Mouse (Mus musculus) neutrophil, adult 5-6 weeks (primary cell): ENCODE results near the gene Als2. TPM values are rescaled to one million over a fixed set of nuclear protein-coding genes. Genes with fewer than 3 reads are reported as not detected.

Source experiments
- ATAC-seq: fragments of 151-379, 151-347 bp; 2 replicates; pipeline ENCODE4 v1.8.0; 2017; ENCODE audit warnings: mild to moderate bottlenecking, moderate TSS enrichment; ENCODE audit not compliant: insufficient number of reproducible peaks, poor library complexity, low FRiP score, severe bottlenecking; ENCODE audit errors: extremely low read depth
- total RNA-seq: library from RNA; stranded (forward); fragments of 200-1000 nt; gene quantifications from 2 replicates; pipeline ENCODE4 v1.2.3, GENCODE M21; 2017

Gene Als2
- 11.5 and 13.3 TPM in 2 replicates for total RNA-seq

- peak; percentile 94 for ATAC-seq
Measured at GRCm38 (mm10) chr1:59236856-59237441, at the start of gene Als2. Gene Als2 (minus strand): TSS chr1:59237231.

- ATAC-seq: no peak
Measured at GRCm38 (mm10) chr1:59286316-59286850, 49.4 kb upstream of the Als2 start.

- ATAC-seq: no peak
Measured at GRCm38 (mm10) chr1:59285880-59286279, 48.8 kb upstream of the Als2 start.

- no peak for ATAC-seq
Measured at GRCm38 (mm10) chr1:59272189-59272588, 35.2 kb upstream of the Als2 start.

GRCm38 (mm10) chr1:59269951-59270689 is 33.1 kb upstream of the Als2 start:
- no peak for ATAC-seq

- no peak for ATAC-seq
Measured at GRCm38 (mm10) chr1:59269466-59269865, 32.4 kb upstream of the Als2 start.

GRCm38 (mm10) chr1:59268931-59269330 is 31.9 kb upstream of the Als2 start:
- no peak for ATAC-seq

- no peak for ATAC-seq
Measured at GRCm38 (mm10) chr1:59257736-59258135, 20.7 kb upstream of the Als2 start.

GRCm38 (mm10) chr1:59256751-59257231 is 19.8 kb upstream of the Als2 start, which contains the start of gene Cdk15:
Gene Cdk15 (plus strand): TSS chr1:59256906.
- ATAC-seq: no peak

- ATAC-seq: no peak
Measured at GRCm38 (mm10) chr1:59253301-59253909, 16.4 kb upstream of the Als2 start.

- no peak for ATAC-seq
Measured at GRCm38 (mm10) chr1:59252762-59253161, 15.7 kb upstream of the Als2 start.

- ATAC-seq: no peak
Measured at GRCm38 (mm10) chr1:59247602-59248001, 10.6 kb upstream of the Als2 start.

GRCm38 (mm10) chr1:59243770-59244169 is 6.7 kb upstream of the Als2 start:
- ATAC-seq: no peak

GRCm38 (mm10) chr1:59237614-59238211 is 682 bp upstream of the Als2 start:
- peak; percentile 59; the same call in 1 of the 2 replicates for ATAC-seq

GRCm38 (mm10) chr1:59229187-59229586 is 7.8 kb downstream of the Als2 start:
- no peak for ATAC-seq

GRCm38 (mm10) chr1:59228552-59228951 is 8.5 kb downstream of the Als2 start:
- no peak for ATAC-seq

- ATAC-seq: no peak
Measured at GRCm38 (mm10) chr1:59222101-59222825, 14.8 kb downstream of the Als2 start.

GRCm38 (mm10) chr1:59221591-59221990 is 15.4 kb downstream of the Als2 start:
- no peak for ATAC-seq

GRCm38 (mm10) chr1:59220371-59220770 is 16.7 kb downstream of the Als2 start:
- no peak for ATAC-seq
